Mouse (Mus musculus) small intestine, adult 2 months (tissue): ENCODE measurements around the gene Fam131c.

Experiments
- CTCF ChIP-seq: fragments of 200-500 bp; IDR thresholded peaks from 2 replicates; pipeline ENCODE4 v1.5.1; 2012; ENCODE audit warnings: low read depth, mild to moderate bottlenecking, control low read depth, inconsistent platforms, low read length, moderate library complexity, mixed read lengths; ENCODE audit not compliant: insufficient replicate concordance, insufficient read length; ENCODE audit errors: extremely low read depth
- POLR2A ChIP-seq: fragments of 200-500 bp; IDR thresholded peaks from 2 replicates; pipeline ENCODE4 v1.6.1; 2012; ENCODE audit warnings: low read depth, mild to moderate bottlenecking, control low read depth, inconsistent platforms, low read length, moderate library complexity

GRCm38 (mm10) chr4:141351972-141352371 lies 16.0 kb upstream of the Fam131c start:
- TF ChIP-seq POLR2A (no peak), CTCF (no peak)
